Mouse (Mus musculus) myocyte (in vitro differentiated cells): Measurements from ENCODE around the gene Tiam2. TPM values are rescaled to one million over a fixed set of nuclear protein-coding genes. Genes with fewer than 3 reads are reported as not detected.

Experiments used
- H3K27me3 ChIP-seq: one replicate; pipeline ENCODE4 v1.6.1; 2011; ENCODE audit not compliant: control insufficient read depth, insufficient read depth, insufficient read length
- H3K36me3 ChIP-seq: one replicate; pipeline ENCODE4 v1.6.1; 2011; ENCODE audit not compliant: control insufficient read depth, insufficient read depth
- H3K4me2 ChIP-seq: one replicate; pipeline ENCODE4 v1.6.1; 2011; ENCODE audit warnings: low read depth, control low read depth
- H3K4me3 ChIP-seq: one replicate; pipeline ENCODE4 v1.5.1; 2011; ENCODE audit warnings: mild to moderate bottlenecking, control low read depth, moderate library complexity
- H3K79me2 ChIP-seq: one replicate; pipeline ENCODE4 v1.6.1; 2011; ENCODE audit not compliant: control insufficient read depth, insufficient read depth
- H3ac ChIP-seq: one replicate; pipeline ENCODE4 v1.6.1; 2011; ENCODE audit not compliant: control insufficient read depth, insufficient read length
- CEBPB ChIP-seq: IDR thresholded peaks from 2 replicates; pipeline ENCODE4 v1.6.1; 2011; ENCODE audit warnings: mild to moderate bottlenecking, moderate library complexity; ENCODE audit not compliant: poor library complexity, insufficient read depth, severe bottlenecking
- E2F4 ChIP-seq: IDR thresholded peaks from one replicate; pipeline ENCODE4 v1.6.1; 2011; ENCODE audit warnings: mild to moderate bottlenecking, control low read depth, moderate library complexity; ENCODE audit not compliant: insufficient read depth
- MAX ChIP-seq: IDR thresholded peaks from one replicate; pipeline ENCODE4 v1.6.1; 2011; ENCODE audit warnings: low read depth, mild to moderate bottlenecking, control low read depth
- MYOD1 ChIP-seq, 3 experiments: IDR thresholded peaks; one replicate each; pipeline ENCODE4 v1.6.1; 2011; ENCODE audit warnings: control low read depth in 2 of 3, low read depth in 2 of 3, mild to moderate bottlenecking in 2 of 3, moderate library complexity in 1 of 3; ENCODE audit not compliant: insufficient read length in 2 of 3, control insufficient read depth in 1 of 3
- MYOG ChIP-seq, 3 experiments: IDR thresholded peaks; one replicate each; pipeline ENCODE4 v1.6.1; 2011; ENCODE audit warnings: control low read depth in 2 of 3, low read depth in 2 of 3, mild to moderate bottlenecking in 2 of 3; ENCODE audit not compliant: insufficient read length in 2 of 3, control insufficient read depth in 1 of 3, insufficient read depth in 1 of 3
- POLR2A ChIP-seq: IDR thresholded peaks from one replicate; pipeline ENCODE4 v1.6.1; 2011; ENCODE audit warnings: low read depth, mild to moderate bottlenecking, control low read depth, moderate library complexity; ENCODE audit not compliant: insufficient read length
- POLR2AphosphoS2 ChIP-seq: IDR thresholded peaks from one replicate; pipeline ENCODE4 v1.6.1; 2011; ENCODE audit warnings: low read depth, control low read depth; ENCODE audit not compliant: insufficient read length
- REST ChIP-seq: IDR thresholded peaks from one replicate; pipeline ENCODE4 v1.6.1; 2011; ENCODE audit warnings: mild to moderate bottlenecking, control low read depth, moderate library complexity; ENCODE audit not compliant: insufficient read depth, insufficient read length
- SRF ChIP-seq: IDR thresholded peaks from one replicate; pipeline ENCODE4 v1.6.1; 2011; ENCODE audit warnings: low read depth; ENCODE audit not compliant: control insufficient read depth, insufficient read length
- TCF12 ChIP-seq: IDR thresholded peaks from one replicate; pipeline ENCODE4 v1.6.1; 2011; ENCODE audit warnings: mild to moderate bottlenecking, control low read depth; ENCODE audit not compliant: poor library complexity, insufficient read depth, severe bottlenecking
- TCF3 ChIP-seq: IDR thresholded peaks from one replicate; pipeline ENCODE4 v1.6.1; 2011; ENCODE audit warnings: low read depth, control low read depth; ENCODE audit not compliant: insufficient read length
- USF1 ChIP-seq: IDR thresholded peaks from one replicate; pipeline ENCODE4 v1.6.1; 2011; ENCODE audit warnings: low read depth, mild to moderate bottlenecking, control low read depth, moderate library complexity
- polyA plus RNA-seq: library from polyadenylated mRNA; unstranded; fragments of >200 nt; fragmentation: generic; extraction: Trizol; gene quantifications from one replicate; pipeline ENCODE4 v1.2.1, GENCODE M21; 2012; ENCODE audit warnings: missing spikeins

Gene Tiam2
- polyA plus RNA-seq, 1 experiment = 7.8 TPM

DNA sequence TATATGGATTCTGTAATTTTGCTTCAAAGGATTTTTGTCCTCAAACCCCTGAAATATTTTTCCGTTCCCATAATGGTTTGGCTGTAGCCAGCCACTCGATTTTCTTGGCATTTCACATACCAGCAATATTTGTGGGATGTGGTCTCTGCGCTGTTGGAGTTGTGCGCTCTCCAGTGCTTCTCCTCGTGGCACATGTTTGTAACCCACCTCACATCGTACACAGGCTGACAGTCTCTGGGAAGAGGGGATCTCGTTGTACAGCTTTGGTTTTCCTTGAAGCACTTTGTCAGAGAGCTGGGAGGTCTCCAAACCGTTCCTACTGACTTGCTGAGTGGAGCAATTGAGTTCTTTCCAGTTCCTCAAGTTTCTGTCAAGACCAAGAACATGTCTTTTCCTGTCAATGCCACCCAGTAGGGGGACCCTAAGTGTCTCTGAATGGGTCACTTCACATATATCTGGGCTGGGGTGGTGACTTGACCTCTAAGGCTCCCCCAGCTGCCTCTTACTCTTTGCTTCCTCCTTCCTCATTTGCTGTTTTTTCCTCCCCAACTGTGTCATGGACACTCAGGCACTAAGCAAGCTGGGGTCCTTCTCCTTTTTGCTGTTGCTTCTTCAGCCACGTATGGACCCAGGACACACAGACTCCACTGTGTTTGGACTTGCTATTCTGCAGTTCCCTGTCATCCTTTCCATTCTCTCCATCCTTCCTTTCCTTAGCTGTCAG is 79.1 kb downstream of the Tiam2 start:
- H3K27me3 ChIP-seq = no peaks in the 10 kb centered on the region
- TF ChIP-seq SRF = no peak
- no peak for TF ChIP-seq E2F4
- no peak for TF ChIP-seq TCF3
- no peak for TF ChIP-seq REST
- no peak for TF ChIP-seq USF1

DNA sequence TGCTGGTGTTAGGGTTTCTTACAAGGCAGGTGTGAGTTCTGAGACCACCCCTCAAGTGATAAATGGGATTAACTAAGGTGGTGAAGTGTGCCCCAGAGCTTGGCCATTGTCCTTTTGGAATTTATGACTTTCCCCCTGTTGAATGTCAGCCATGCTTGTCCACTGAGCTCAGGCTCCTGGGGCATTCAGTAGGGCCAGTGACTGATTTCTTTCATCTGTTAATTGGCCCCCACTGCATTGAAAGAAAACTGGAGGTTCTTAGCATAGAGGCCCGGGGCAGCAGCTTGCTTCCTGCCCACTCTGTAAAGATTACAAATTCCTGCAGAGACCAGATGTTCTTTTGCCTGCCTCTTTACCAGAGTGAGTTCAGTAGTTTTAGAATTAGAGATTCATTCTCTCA is 80.7 kb downstream of the Tiam2 start:
- TF ChIP-seq TCF3 = no peak
- TF ChIP-seq USF1 = no peak
- no peak for TF ChIP-seq E2F4
- no peak for TF ChIP-seq CEBPB
- TF ChIP-seq REST = no peak
- TF ChIP-seq TCF12 = no peak
- TF ChIP-seq SRF = no peak
- no peak for TF ChIP-seq MAX
- no peak for TF ChIP-seq POLR2A
- no peak for TF ChIP-seq MYOD1 (IDR thresholded peaks at IDR 0.05; ENCODE audit: control insufficient read depth in 1 of 3, insufficient read length in 2 of 3, low read depth in 2 of 3)
- TF ChIP-seq MYOG (IDR thresholded peaks at IDR 0.05; ENCODE audit: control insufficient read depth in 1 of 3, insufficient read depth in 1 of 3, insufficient read length in 2 of 3, low read depth in 2 of 3) = no peak
- TF ChIP-seq POLR2AphosphoS2 = no peak
- no peak overlapping the region for H3K4me2 ChIP-seq
- peaks cover 65% of the 10 kb centered on the region for H3K79me2 ChIP-seq
- H3K4me3 ChIP-seq = no peak overlapping the region
- H3K36me3 ChIP-seq = no peaks in the 10 kb centered on the region
- H3ac ChIP-seq = no peak overlapping the region
- H3K27me3 ChIP-seq = no peaks in the 10 kb centered on the region

More for the DNA sequence above, 79.1 kb downstream of the Tiam2 start:
- no peak overlapping the region for H3K4me2 ChIP-seq
- no peaks in the 10 kb centered on the region for H3K36me3 ChIP-seq
- no peak overlapping the region for H3ac ChIP-seq
- peaks cover 71% of the 10 kb centered on the region for H3K79me2 ChIP-seq
- no peak overlapping the region for H3K4me3 ChIP-seq

DNA sequence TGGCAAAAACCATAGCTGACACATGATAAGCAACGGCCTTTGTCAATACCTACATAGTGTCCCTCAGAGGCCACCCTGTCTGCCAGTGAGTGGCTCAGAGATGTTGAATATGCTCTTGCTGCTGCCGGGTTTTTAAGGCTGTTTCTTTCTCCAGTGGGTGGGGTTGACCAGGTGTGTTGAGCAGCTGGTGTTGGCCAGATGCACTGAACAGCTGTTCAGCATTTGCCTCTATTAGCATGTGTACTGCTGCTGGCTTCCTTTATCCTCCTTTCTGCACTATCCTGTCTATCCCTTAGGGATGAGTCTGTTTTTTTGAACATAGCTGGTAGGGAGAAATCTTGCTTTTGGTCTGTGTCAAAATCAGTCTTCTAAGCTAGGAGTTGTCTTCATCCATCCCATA is 83.9 kb downstream of the Tiam2 start:
- TF ChIP-seq TCF12 = peak; percentile 36
- TF ChIP-seq POLR2AphosphoS2 = no peak
- TF ChIP-seq MAX = no peak
- no peak for TF ChIP-seq USF1
- no peak for TF ChIP-seq SRF
- no peak for TF ChIP-seq CEBPB
- no peak for TF ChIP-seq POLR2A
- peak; percentile 5 to 80 (median 71) for TF ChIP-seq MYOD1 (IDR thresholded peaks at IDR 0.05; ENCODE audit: control insufficient read depth in 1 of 3, insufficient read length in 2 of 3, low read depth in 2 of 3)
- peak; percentile 29 for TF ChIP-seq TCF3
- TF ChIP-seq REST = no peak
- TF ChIP-seq MYOG (IDR thresholded peaks at IDR 0.05; ENCODE audit: control insufficient read depth in 1 of 3, insufficient read depth in 1 of 3, insufficient read length in 2 of 3, low read depth in 2 of 3) = peak in 2 of 3 experiments; percentile 38 to 72
- no peak for TF ChIP-seq E2F4

GRCm38 (mm10) chr17:3412771-3413170 is 86.4 kb downstream of the Tiam2 start:
- Histone ChIP-seq H3K27me3 (no peaks in the 10 kb centered on the region), H3K36me3 (peaks cover 9% of the 10 kb centered on the region), H3K4me3 (no peak overlapping the region), H3ac (no peak overlapping the region), H3K79me2 (peaks cover 34% of the 10 kb centered on the region), H3K4me2 (no peak overlapping the region)
- TF ChIP-seq E2F4 (no peak), REST (no peak), TCF12 (no peak), TCF3 (no peak), POLR2AphosphoS2 (no peak), POLR2A (no peak), MYOD1 (IDR thresholded peaks at IDR 0.05; ENCODE audit: control insufficient read depth in 1 of 3, insufficient read length in 2 of 3, low read depth in 2 of 3) (no peak), USF1 (no peak), SRF (no peak)

More for the DNA sequence above, 83.9 kb downstream of the Tiam2 start:
- Histone ChIP-seq H3K4me3 (no peak overlapping the region), H3K27me3 (no peaks in the 10 kb centered on the region), H3ac (no peak overlapping the region), H3K79me2 (peaks cover 59% of the 10 kb centered on the region), H3K4me2 (no peak overlapping the region), H3K36me3 (peaks cover 9% of the 10 kb centered on the region)

- Histone ChIP-seq H3ac (no peak overlapping the region), H3K4me2 (no peak overlapping the region), H3K4me3 (no peak overlapping the region), H3K36me3 (peaks cover 9% of the 10 kb centered on the region), H3K27me3 (no peaks in the 10 kb centered on the region), H3K79me2 (peaks cover 9% of the 10 kb centered on the region)
- TF ChIP-seq MYOD1 (IDR thresholded peaks at IDR 0.05; ENCODE audit: control insufficient read depth in 1 of 3, insufficient read length in 2 of 3, low read depth in 2 of 3) (no peak), REST (no peak), POLR2AphosphoS2 (no peak), SRF (no peak), USF1 (no peak), CEBPB (no peak), TCF3 (no peak), E2F4 (no peak), TCF12 (no peak), MAX (no peak), MYOG (IDR thresholded peaks at IDR 0.05; ENCODE audit: control insufficient read depth in 1 of 3, insufficient read depth in 1 of 3, insufficient read length in 2 of 3, low read depth in 2 of 3) (no peak), POLR2A (no peak)
Measured at GRCm38 (mm10) chr17:3415580-3415979, 89.2 kb downstream of the Tiam2 start.
